Mouse (Mus musculus) hindbrain, embryonic 15.5 days (tissue): ENCODE measurements around the gene Gm21454. TPM values are rescaled to one million over a fixed set of nuclear protein-coding genes. Genes with fewer than 3 reads are reported as not detected.
"Not testable (repeated sequence)": the region's sequence is repeated elsewhere in the genome, so short reads cannot be mapped to it uniquely, and the experiment has no call there.

Source experiments
- ATAC-seq: fragments of 200-750 bp; cut with Nextera tagmentation; 2 replicates; pipeline ENCODE4 v1.8.0; 2017; ENCODE audit warnings: low read depth, moderate number of reproducible peaks, moderate TSS enrichment; ENCODE audit not compliant: low FRiP score
- H3K27ac ChIP-seq: fragments of 300-500 bp; sonication (generic); replicated peaks from 2 replicates; pipeline ENCODE4 v1.5.1; 2015; ENCODE audit warnings: mild to moderate bottlenecking, inconsistent platforms
- H3K27me3 ChIP-seq: fragments of 300-500 bp; sonication (generic); 2 replicates; pipeline ENCODE4 v1.6.1; 2015; ENCODE audit warnings: control low read depth, inconsistent platforms
- H3K36me3 ChIP-seq: fragments of 300-500 bp; sonication (generic); 2 replicates; pipeline ENCODE4 v1.6.1; 2015; ENCODE audit warnings: control low read depth, inconsistent platforms
- H3K4me1 ChIP-seq: fragments of 300-500 bp; sonication (generic); replicated peaks from 2 replicates; pipeline ENCODE4 v1.6.1; 2015; ENCODE audit warnings: control low read depth, inconsistent platforms
- H3K4me2 ChIP-seq: fragments of 300-500 bp; sonication (generic); 2 replicates; pipeline ENCODE4 v1.6.1; 2015; ENCODE audit warnings: moderate library complexity, mild to moderate bottlenecking, inconsistent platforms
- H3K4me3 ChIP-seq: fragments of 300-500 bp; sonication (generic); 2 replicates; pipeline ENCODE4 v1.5.1; 2015; ENCODE audit warnings: mild to moderate bottlenecking, inconsistent platforms
- H3K9ac ChIP-seq: fragments of 300-500 bp; sonication (generic); 2 replicates; pipeline ENCODE4 v1.6.1; 2015; ENCODE audit warnings: inconsistent platforms
- H3K9me3 ChIP-seq: fragments of 300-500 bp; sonication (generic); 2 replicates; pipeline ENCODE4 v1.6.1; 2016; ENCODE audit warnings: control low read depth, inconsistent platforms
- WGBS: fragments of 180-500 bp; shearing (Covaris S2); methylation state at CpG from one replicate; pipeline ENCODE4 v1.1.7; 2015; 5-methylcytosine and 5-hydroxymethylcytosine counted together
- polyA plus RNA-seq: library from polyadenylated mRNA; unstranded; fragments of >200 nt; fragmentation: Nextera tagmentation; extraction: Ambion mirVana; gene quantifications from 2 replicates; pipeline ENCODE4 v1.2.1, GENCODE M21; 2015

The Gm21454 gene
- polyA plus RNA-seq = not detected in 2 replicates

DNA sequence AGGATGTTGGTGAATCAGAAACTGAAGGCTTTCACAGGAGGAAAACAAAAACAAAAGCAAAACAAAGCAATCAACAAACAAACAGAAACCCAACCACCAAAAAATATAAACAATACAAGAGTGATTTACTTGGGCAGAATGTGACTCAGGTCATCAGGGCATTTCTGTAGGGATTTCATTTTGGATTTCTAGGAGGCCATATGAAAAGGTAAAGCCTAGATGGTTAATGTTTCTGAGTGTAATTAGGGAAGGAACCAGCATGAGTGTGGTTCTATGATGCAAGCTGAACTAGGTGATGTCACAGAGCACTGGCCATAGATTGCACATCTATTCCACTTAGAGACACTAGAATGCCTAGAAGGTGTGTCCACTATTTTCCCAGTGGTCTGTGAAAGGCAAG lies at the start of gene Gm21454, which contains the start of gene Gm21440:
TSS of gene Gm21454 (plus strand) at position 352 of the 400 bp plus-strand sequence.
TSS of gene Gm21440 (plus strand) at position 301 of the 400 bp plus-strand sequence.
- not testable (repeated sequence) for ATAC-seq, H3K4me2 ChIP-seq, H3K27ac ChIP-seq, H3K36me3 ChIP-seq, H3K4me3 ChIP-seq, H3K4me1 ChIP-seq, H3K9me3 ChIP-seq, H3K9ac ChIP-seq, H3K27me3 ChIP-seq

DNA sequence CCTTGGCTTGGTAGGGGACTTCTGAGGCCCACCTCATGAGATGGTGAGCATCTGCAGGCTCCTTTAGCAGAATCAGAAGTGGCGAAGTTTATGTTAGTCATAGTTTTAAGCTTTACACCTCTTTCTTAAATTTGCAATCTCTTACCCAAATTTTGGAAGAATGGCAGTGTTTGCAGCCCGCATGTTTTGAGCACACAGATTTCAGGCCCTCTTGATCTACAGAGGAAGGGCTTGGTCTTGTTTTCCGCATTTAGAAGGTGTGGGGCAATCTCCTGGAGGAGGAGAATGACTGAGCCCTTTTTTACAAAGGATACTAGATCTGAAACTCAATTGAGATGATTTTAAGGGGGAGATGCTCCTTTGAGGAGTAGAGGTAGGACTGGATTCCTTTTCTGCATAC lies 28.4 kb upstream of the Gm21454 start, which contains the start of gene Gm21828:
TSS of gene Gm21828 (minus strand) at position 101 of the 400 bp plus-strand sequence.
- H3K4me1 ChIP-seq, H3K4me2 ChIP-seq, H3K9me3 ChIP-seq, H3K4me3 ChIP-seq, H3K27ac ChIP-seq, H3K9ac ChIP-seq, H3K27me3 ChIP-seq, ATAC-seq, H3K36me3 ChIP-seq: not testable (repeated sequence)
- WGBS = no CpG with 5 or more reads among the region's 3 CpGs

DNA sequence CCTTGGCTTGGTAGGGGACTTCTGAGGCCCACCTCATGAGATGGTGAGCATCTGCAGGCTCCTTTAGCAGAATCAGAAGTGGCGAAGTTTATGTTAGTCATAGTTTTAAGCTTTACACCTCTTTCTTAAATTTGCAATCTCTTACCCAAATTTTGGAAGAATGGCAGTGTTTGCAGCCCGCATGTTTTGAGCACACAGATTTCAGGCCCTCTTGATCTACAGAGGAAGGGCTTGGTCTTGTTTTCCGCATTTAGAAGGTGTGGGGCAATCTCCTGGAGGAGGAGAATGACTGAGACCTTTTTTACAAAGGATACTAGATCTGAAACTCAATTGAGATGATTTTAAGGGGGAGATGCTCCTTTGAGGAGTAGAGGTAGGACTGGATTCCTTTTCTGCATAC lies 96.7 kb downstream of the Gm21454 start, which contains the start of gene Gm21725:
TSS of gene Gm21725 (minus strand) at position 101 of the 400 bp plus-strand sequence.
- WGBS = no CpG with 5 or more reads among the region's 3 CpGs

More for the DNA sequence above, 96.7 kb downstream of the Gm21454 start, which contains the start of gene Gm21725:
- not testable (repeated sequence) for H3K27me3 ChIP-seq, H3K4me1 ChIP-seq, H3K9me3 ChIP-seq, ATAC-seq, H3K36me3 ChIP-seq, H3K9ac ChIP-seq, H3K4me2 ChIP-seq, H3K27ac ChIP-seq, H3K4me3 ChIP-seq

Other genes with a start within 250 kb of the Gm21454 start
- gene Gm20807, start 209.6 kb upstream of the Gm21454 start, polyA plus RNA-seq = not detected in 2 replicates
- not detected in 2 replicates for gene Gm21891, start 119.0 kb upstream of the Gm21454 start, polyA plus RNA-seq
- gene Gm21425, start 90.5 kb upstream of the Gm21454 start, polyA plus RNA-seq = not detected in 2 replicates
- gene Gm21828, start 28.5 kb upstream of the Gm21454 start, polyA plus RNA-seq = not detected in 2 replicates
- gene Gm21440, start 51 bp upstream of the Gm21454 start, polyA plus RNA-seq = not detected in 2 replicates
- not detected in 2 replicates for gene Gm21725, start 96.6 kb downstream of the Gm21454 start, polyA plus RNA-seq
- gene Gm21866, start 213.1 kb downstream of the Gm21454 start, polyA plus RNA-seq = not detected in 2 replicates
- not detected in 2 replicates for gene Gm20773, start 241.6 kb downstream of the Gm21454 start, polyA plus RNA-seq